Mouse (Mus musculus): ENCODE results near the gene Amotl2. TPM values are rescaled to one million over a fixed set of nuclear protein-coding genes. Genes with fewer than 3 reads are reported as not detected.
A peak's percentile ranks its signal among the peaks of the same experiment; 100 is the strongest.

Amotl2 gene
- polyA plus RNA-seq, 1 experiment from 2014 or later, result 40.1 TPM

DNA sequence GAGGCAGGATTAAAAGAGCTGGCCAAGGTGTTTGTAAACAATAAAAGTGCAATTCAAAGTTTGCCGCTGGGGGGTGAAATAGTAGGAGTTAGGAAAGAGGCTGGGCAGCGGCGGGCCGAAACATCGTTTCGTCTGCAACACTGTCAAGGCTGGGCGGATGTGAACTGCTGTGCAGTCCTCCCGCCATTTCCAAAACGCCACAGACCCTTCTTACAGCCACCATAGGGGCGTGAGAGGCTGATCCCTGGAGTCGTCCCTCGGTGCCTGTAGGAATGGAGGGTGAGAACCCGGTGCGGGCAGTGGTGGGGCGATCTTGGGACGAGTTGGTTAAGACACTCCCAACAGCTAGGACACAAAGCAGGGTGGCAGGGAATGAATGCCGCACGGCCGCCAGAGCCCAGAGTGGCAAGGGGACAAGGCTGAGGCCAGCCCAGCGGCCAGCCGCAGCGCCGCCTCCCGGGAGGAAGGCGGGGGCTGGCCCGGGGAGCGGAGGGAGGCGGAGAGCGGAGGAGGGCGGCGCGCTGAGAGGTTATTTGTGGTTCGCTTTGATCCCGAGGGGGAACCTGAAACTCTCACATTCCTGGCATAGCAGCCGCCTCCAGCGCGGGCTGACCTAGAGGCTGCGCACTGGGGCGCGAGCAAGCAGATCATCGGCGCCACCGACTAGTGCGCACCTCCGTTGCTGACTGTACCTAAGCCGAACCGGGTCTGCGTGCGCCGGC lies 853 bp downstream of the Amotl2 start:
- peak; percentile 87 for ATAC-seq (ENCODE audit: low read depth)
- H3K4me1 ChIP-seq (replicated peaks; ENCODE audit: control insufficient read depth, insufficient read depth, low read length), result peaks cover 55% of the 10 kb centered on the region
- WGBS, result 0% methylated on average over 48 of the region's 50 CpGs

DNA sequence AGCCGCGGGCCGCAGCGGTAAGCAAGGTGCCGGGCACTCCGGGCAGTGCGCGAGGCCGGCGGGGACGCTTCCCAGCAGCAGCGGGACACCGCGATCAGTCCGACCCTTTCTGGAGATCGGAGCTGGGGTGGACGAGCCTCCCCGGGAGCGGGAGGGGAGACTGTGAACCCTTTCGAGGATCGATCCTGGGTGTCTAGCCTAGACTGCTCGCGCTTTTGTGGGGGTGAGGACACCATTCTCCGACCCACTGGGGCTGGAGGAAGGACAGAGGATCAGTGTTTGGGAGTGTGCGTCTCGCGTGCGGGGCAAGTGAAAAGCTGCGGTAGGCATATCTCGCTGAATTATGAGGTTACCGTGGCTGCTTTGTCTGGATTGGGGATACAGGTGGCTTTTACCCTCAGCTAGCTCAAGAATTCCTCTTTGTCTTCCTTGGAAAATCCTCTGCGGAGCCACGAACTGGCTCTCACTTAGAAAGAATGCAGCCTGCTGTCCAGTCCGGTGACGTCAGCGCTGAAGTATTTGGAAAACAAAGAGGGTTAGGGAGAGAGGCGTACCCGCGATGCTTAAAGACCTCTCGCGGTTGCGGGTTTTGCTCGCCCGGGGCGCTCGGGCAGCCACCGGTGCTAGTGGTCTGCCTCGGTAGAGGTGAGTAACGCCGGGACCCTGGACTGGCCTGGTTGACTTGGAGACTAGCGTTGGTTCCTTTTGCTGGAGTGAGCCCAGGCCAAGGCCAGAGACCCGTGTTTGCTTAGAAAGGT lies 1.6 kb downstream of the Amotl2 start:
- peaks cover 62% of the 10 kb centered on the region for H3K4me1 ChIP-seq (replicated peaks; ENCODE audit: control insufficient read depth, insufficient read depth, low read length)
- peak; percentile 59 for ATAC-seq (ENCODE audit: low read depth)

More for the DNA sequence above, 853 bp downstream of the Amotl2 start:
- Histone ChIP-seq H3K27ac (ENCODE audit: low read length) (peak overlapping the region; percentile 96), H3K4me3 (ENCODE audit: low read length) (peak overlapping the region; percentile 63), H3K4me2 (ENCODE audit: low read depth, low read length) (peak overlapping the region; percentile 92), H3K27me3 (ENCODE audit: control insufficient read depth, insufficient read depth, low read depth, low read length) (no peaks in the 10 kb centered on the region), H3K36me3 (ENCODE audit: control insufficient read depth, insufficient read depth, low read length) (peaks cover 11% of the 10 kb centered on the region), H3K9ac (ENCODE audit: low read length) (peak overlapping the region; percentile 87), H3K9me3 (ENCODE audit: control insufficient read depth, low read length) (no peaks in the 10 kb centered on the region)

DNA sequence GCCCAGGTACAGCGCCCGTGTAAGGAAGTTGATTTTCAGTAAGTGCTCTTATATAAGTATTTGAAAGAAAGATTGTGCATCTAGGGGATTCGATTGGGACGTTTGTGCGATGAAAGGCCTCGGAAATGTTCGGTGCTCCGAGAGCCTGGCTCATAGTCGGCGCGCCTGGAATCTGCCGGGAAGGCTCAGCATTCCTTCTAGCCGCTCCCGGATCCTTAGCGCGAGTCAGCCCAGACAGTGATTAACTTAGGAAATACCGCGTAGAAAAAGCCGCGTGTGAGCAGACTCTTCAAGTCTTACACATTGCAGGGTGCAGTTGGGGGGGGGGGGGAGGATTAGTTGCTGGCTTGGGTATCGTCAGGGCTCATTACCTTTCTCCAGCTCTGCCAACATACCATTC lies 2.2 kb downstream of the Amotl2 start:
- Histone ChIP-seq H3K36me3 (ENCODE audit: control insufficient read depth, insufficient read depth, low read length) (peaks cover 22% of the 10 kb centered on the region), H3K4me3 (ENCODE audit: low read length) (peak overlapping the region; percentile 63), H3K4me1 (replicated peaks; ENCODE audit: control insufficient read depth, insufficient read depth, low read length) (peaks cover 68% of the 10 kb centered on the region), H3K9me3 (ENCODE audit: control insufficient read depth, low read length) (no peaks in the 10 kb centered on the region), H3K9ac (ENCODE audit: low read length) (peak overlapping the region; percentile 87), H3K4me2 (ENCODE audit: low read depth, low read length) (peak overlapping the region; percentile 92), H3K27me3 (ENCODE audit: control insufficient read depth, insufficient read depth, low read depth, low read length) (no peaks in the 10 kb centered on the region), H3K27ac (ENCODE audit: low read length) (peak overlapping the region; percentile 96)
- ATAC-seq (ENCODE audit: low read depth), result no peak
- under 1% methylated on average over 21 of the region's 21 CpGs for whole genome bisulfite sequencing

More for the DNA sequence above, 1.6 kb downstream of the Amotl2 start:
- H3K9me3 ChIP-seq (ENCODE audit: control insufficient read depth, low read length), result no peaks in the 10 kb centered on the region
- WGBS, result under 1% methylated on average over 52 of the region's 52 CpGs
- no peaks in the 10 kb centered on the region for H3K27me3 ChIP-seq (ENCODE audit: control insufficient read depth, insufficient read depth, low read depth, low read length)
- H3K27ac ChIP-seq (ENCODE audit: low read length), result peak overlapping the region; percentile 96
- H3K9ac ChIP-seq (ENCODE audit: low read length), result peak overlapping the region; percentile 87
- H3K36me3 ChIP-seq (ENCODE audit: control insufficient read depth, insufficient read depth, low read length), result peaks cover 17% of the 10 kb centered on the region
- H3K4me2 ChIP-seq (ENCODE audit: low read depth, low read length), result peak overlapping the region; percentile 92
- peak overlapping the region; percentile 63 for H3K4me3 ChIP-seq (ENCODE audit: low read length)

DNA sequence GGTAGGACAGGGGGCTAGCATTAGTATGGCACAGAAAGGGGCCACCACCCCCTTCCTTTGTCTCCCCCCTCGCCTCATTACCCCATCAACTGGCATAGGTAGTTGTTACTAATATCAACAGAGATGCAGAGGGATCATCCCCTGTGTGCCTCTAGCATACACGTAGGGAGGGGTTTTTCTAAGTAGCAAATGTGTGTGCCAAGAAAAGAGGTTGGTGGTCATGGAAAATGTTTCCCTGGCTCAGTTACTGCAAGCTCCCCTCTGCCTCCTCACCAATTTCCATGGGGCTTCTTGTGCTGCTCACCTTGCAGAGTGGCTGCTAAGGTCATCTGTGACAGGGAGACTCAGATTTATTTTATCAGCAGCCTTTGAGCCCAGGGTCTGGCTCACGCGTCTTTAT lies 2.6 kb downstream of the Amotl2 start:
- Histone ChIP-seq H3K27ac (ENCODE audit: low read length) (peak overlapping the region; percentile 96), H3K9me3 (ENCODE audit: control insufficient read depth, low read length) (no peaks in the 10 kb centered on the region), H3K36me3 (ENCODE audit: control insufficient read depth, insufficient read depth, low read length) (peaks cover 26% of the 10 kb centered on the region), H3K4me1 (replicated peaks; ENCODE audit: control insufficient read depth, insufficient read depth, low read length) (peaks cover 71% of the 10 kb centered on the region), H3K27me3 (ENCODE audit: control insufficient read depth, insufficient read depth, low read depth, low read length) (no peaks in the 10 kb centered on the region), H3K4me2 (ENCODE audit: low read depth, low read length) (peak overlapping the region; percentile 92), H3K4me3 (ENCODE audit: low read length) (peak overlapping the region; percentile 63), H3K9ac (ENCODE audit: low read length) (peak overlapping the region; percentile 87)
- ATAC-seq (ENCODE audit: low read depth), result no peak
- 6% methylated on average over 4 of the region's 4 CpGs for WGBS

DNA sequence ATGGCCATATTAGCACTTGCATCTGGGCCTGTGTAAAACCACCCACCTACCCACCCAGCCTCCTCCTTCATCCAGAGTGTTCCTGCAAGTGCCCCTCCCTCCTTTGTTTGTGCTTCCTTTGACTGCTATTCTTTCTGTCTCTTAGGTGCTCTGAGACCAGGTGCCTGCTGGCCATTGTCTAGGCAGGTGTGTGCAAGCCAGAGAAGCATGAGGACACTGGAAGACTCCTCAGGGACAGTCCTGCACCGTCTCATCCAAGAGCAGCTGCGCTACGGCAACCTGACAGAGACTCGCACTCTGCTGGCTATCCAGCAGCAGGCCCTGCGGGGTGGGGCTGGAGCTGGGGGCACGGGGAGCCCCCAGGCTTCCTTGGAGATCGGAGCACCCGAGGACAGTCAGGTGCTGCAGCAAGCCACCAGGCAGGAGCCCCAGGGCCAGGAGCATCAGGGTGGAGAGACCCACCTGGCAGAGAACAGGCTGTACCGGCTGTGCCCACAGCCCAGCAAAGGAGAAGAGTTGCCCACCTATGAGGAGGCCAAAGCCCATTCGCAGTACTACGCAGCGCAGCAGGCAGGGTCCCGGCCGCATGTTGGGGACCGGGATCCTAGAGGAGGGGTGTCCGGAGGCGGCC lies 3.6 kb downstream of the Amotl2 start:
- no peak for ATAC-seq (ENCODE audit: low read depth)
- peak overlapping the region; percentile 92 for H3K4me2 ChIP-seq (ENCODE audit: low read depth, low read length)
- H3K36me3 ChIP-seq (ENCODE audit: control insufficient read depth, insufficient read depth, low read length), result peaks cover 36% of the 10 kb centered on the region
- no peak overlapping the region for H3K27ac ChIP-seq (ENCODE audit: low read length)
- WGBS, result 48% methylated on average over 17 of the region's 17 CpGs
- no peaks in the 10 kb centered on the region for H3K9me3 ChIP-seq (ENCODE audit: control insufficient read depth, low read length)
- H3K4me1 ChIP-seq (replicated peaks; ENCODE audit: control insufficient read depth, insufficient read depth, low read length), result peaks cover 71% of the 10 kb centered on the region
- peak overlapping the region; percentile 87 for H3K9ac ChIP-seq (ENCODE audit: low read length)
- peak overlapping the region; percentile 63 for H3K4me3 ChIP-seq (ENCODE audit: low read length)
- H3K27me3 ChIP-seq (ENCODE audit: control insufficient read depth, insufficient read depth, low read depth, low read length), result no peaks in the 10 kb centered on the region

DNA sequence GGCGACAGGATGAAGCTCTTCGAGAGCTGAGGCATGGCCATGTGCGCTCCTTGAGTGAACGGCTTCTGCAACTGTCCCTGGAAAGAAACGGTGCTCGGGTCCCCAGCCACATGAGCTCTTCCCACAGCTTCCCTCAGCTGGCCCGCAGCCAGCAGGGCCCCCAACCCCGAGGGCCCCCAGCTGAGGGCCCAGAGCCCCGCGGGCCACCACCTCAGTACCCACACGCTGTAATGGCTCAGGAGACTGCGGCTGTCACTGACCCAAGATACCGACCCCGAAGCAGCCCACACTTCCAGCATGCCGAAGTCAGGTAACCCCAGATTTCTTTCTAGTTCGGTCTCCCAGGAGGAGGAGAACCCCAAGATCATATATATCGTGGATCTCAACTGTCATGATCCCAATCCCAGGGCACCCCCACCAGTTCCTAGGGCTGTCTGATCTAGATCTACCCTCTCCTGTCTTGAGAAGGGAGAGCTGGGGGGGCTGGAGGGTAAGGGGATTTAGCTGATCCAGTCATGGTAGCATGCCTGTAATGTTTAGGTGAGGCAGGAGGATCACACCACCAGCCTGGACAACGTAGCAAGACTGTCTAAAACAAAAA lies 4.2 kb downstream of the Amotl2 start:
- WGBS, result 44% methylated on average over 18 of the region's 18 CpGs
- peak overlapping the region; percentile 63 for H3K4me3 ChIP-seq (ENCODE audit: low read length)
- H3K9me3 ChIP-seq (ENCODE audit: control insufficient read depth, low read length), result no peaks in the 10 kb centered on the region
- peaks cover 71% of the 10 kb centered on the region for H3K4me1 ChIP-seq (replicated peaks; ENCODE audit: control insufficient read depth, insufficient read depth, low read length)
- H3K9ac ChIP-seq (ENCODE audit: low read length), result peak overlapping the region; percentile 87
- peak overlapping the region; percentile 48 for H3K27ac ChIP-seq (ENCODE audit: low read length)
- peaks cover 41% of the 10 kb centered on the region for H3K36me3 ChIP-seq (ENCODE audit: control insufficient read depth, insufficient read depth, low read length)
- ATAC-seq (ENCODE audit: low read depth), result no peak
- H3K4me2 ChIP-seq (ENCODE audit: low read depth, low read length), result peak overlapping the region; percentile 92
- H3K27me3 ChIP-seq (ENCODE audit: control insufficient read depth, insufficient read depth, low read depth, low read length), result no peaks in the 10 kb centered on the region

DNA sequence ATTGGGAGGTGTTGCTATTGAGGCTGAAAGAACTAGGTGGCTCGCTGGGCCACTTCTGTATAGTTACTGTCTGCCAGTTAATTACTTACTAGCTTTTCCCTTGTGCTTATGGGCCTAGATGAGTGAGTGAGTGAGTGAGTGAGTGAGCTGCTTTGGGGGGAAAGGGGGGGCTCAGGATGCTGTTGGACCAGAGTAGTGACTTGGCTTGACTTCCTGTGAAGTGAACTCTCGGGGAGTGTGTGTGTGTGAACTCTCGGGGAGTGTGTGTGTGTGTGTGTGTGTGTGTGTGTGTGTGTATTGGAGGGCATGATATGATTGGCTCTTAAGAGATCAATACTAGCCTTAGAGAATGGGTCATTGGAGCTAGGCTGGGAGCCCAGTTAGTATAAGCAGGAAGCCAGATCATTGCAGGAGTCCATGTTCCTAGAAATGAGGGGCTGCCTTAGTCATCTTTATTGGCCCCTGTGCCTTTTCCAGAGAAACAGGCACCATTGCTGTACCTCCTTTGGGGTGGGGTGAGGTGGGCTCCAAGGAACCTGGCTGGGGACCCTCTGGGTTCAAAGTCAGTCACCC lies 5.0 kb downstream of the Amotl2 start:
- Histone ChIP-seq H3K27ac (ENCODE audit: low read length) (peak overlapping the region; percentile 90), H3K4me3 (ENCODE audit: low read length) (peak overlapping the region; percentile 63), H3K36me3 (ENCODE audit: control insufficient read depth, insufficient read depth, low read length) (peaks cover 42% of the 10 kb centered on the region), H3K9ac (ENCODE audit: low read length) (peak overlapping the region; percentile 45), H3K9me3 (ENCODE audit: control insufficient read depth, low read length) (no peaks in the 10 kb centered on the region), H3K4me2 (ENCODE audit: low read depth, low read length) (peak overlapping the region; percentile 92), H3K27me3 (ENCODE audit: control insufficient read depth, insufficient read depth, low read depth, low read length) (no peaks in the 10 kb centered on the region), H3K4me1 (replicated peaks; ENCODE audit: control insufficient read depth, insufficient read depth, low read length) (peaks cover 70% of the 10 kb centered on the region)
- ATAC-seq (ENCODE audit: low read depth), result no peak
- 17% methylated on average over 3 of the region's 3 CpGs for WGBS

DNA sequence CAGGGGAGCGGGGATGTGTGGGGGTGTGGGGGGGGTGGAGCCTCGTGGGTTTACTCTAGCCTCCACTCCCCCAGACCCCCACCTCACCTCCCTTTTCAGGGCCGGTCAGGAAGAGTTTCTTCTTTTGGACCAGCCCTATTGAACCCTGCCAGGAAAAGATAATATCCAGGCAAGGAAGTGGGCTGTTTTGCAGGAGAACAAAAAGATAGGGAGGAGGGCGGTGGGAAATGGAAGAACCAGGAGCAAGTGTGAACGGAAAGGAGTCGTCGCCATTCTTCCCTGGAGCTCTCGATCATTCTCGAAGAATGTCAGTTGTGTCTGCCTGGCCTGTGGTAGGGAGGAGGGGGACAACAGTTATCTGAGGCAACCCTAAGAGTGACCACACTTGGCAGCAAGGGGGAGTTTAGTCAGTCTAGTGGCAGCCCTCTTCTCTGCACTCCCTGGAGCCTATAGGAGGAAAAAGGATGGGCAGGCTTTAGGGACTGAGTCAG lies 5.6 kb downstream of the Amotl2 start:
- H3K9ac ChIP-seq (ENCODE audit: low read length), result peak overlapping the region; percentile 45
- no peaks in the 10 kb centered on the region for H3K27me3 ChIP-seq (ENCODE audit: control insufficient read depth, insufficient read depth, low read depth, low read length)
- no peaks in the 10 kb centered on the region for H3K9me3 ChIP-seq (ENCODE audit: control insufficient read depth, low read length)
- peaks cover 48% of the 10 kb centered on the region for H3K36me3 ChIP-seq (ENCODE audit: control insufficient read depth, insufficient read depth, low read length)
- H3K4me2 ChIP-seq (ENCODE audit: low read depth, low read length), result peak overlapping the region; percentile 92
- no peak for ATAC-seq (ENCODE audit: low read depth)
- 29% methylated on average over 9 of the region's 9 CpGs for WGBS
- H3K4me1 ChIP-seq (replicated peaks; ENCODE audit: control insufficient read depth, insufficient read depth, low read length), result peaks cover 72% of the 10 kb centered on the region
- peak overlapping the region; percentile 90 for H3K27ac ChIP-seq (ENCODE audit: low read length)
- H3K4me3 ChIP-seq (ENCODE audit: low read length), result peak overlapping the region; percentile 63
